Mouse (Mus musculus) gastrocnemius, postnatal 4 days (tissue): ENCODE data around the gene Rce1. TPM values are rescaled to one million over a fixed set of nuclear protein-coding genes. Genes with fewer than 3 reads are reported as not detected.

Source experiments
- microRNA-seq: library from miRNA; unstranded; fragments of <30 nt; microRNA quantifications from one replicate; pipeline ENCODE4 v1.2.0, GENCODE M21; 2021
- total RNA-seq, 2 experiments: library from RNA; stranded (reverse); gene quantifications; 2 replicates each; pipeline ENCODE4 v1.2.3; 2021

Rce1 gene
- total RNA-seq, 2 experiments from 2014 or later, result 14.3 to 15.8 TPM

Small RNA genes within 50 kb of the gene (microRNA-seq; reads per million reads assigned to microRNA genes)
- not detected for gene Mir6986

Other genes with a start within 250 kb of the Rce1 start
- 10 to 100 TPM; 50.9 to 66.8 TPM for gene Kdm2a, start 227.4 kb downstream of the Rce1 start, total RNA-seq
- 1 to 10 TPM; 4.4 to 5.2 TPM for gene Rhod, start 186.2 kb downstream of the Rce1 start, total RNA-seq
- 1 to 10 TPM in 1 of 2 experiments, under 1 TPM in 1; 0.86 to 1.0 TPM for gene Syt12, start 148.2 kb downstream of the Rce1 start, total RNA-seq
- under 1 TPM in 1 of 2 experiments, not detected in 1; 0.23 TPM for gene 2010003K11Rik, start 127.1 kb downstream of the Rce1 start, total RNA-seq
- 10 to 100 TPM; 22.7 to 34.8 TPM for gene Pcx, start 115.2 kb downstream of the Rce1 start, total RNA-seq
- gene Lrfn4, start 10.0 kb downstream of the Rce1 start, total RNA-seq, result 10 to 100 TPM; 11.4 to 13.0 TPM
- gene Gm960, start 73.0 kb upstream of the Rce1 start, total RNA-seq, result not detected
- under 1 TPM; 0.18 to 0.39 TPM for gene Sptbn2, start 85.5 kb upstream of the Rce1 start, total RNA-seq
- gene Rbm4b, start 130.9 kb upstream of the Rce1 start, total RNA-seq, result 1 to 10 TPM; 7.4 TPM
- 10 to 100 TPM; 53.3 to 68.4 TPM for gene Rbm4, start 168.3 kb upstream of the Rce1 start, total RNA-seq
- 10 to 100 TPM; 15.4 to 22.9 TPM for gene Gm21992, start 186.0 kb upstream of the Rce1 start, total RNA-seq
- 10 to 100 TPM; 33.6 to 46.1 TPM for gene Rbm14, start 186.0 kb upstream of the Rce1 start, total RNA-seq
- 10 to 100 TPM; 40.7 to 44.0 TPM for gene Ccs, start 213.7 kb upstream of the Rce1 start, total RNA-seq
- under 1 TPM in 1 of 2 experiments, not detected in 1; 0.07 TPM for gene Ccdc87, start 213.7 kb upstream of the Rce1 start, total RNA-seq
- gene Ctsf, start 229.5 kb upstream of the Rce1 start, total RNA-seq, result 10 to 100 TPM; 38.9 to 40.9 TPM